15 mouse cellular contexts compared by ENCODE assay signal in the genomic region with DNA sequence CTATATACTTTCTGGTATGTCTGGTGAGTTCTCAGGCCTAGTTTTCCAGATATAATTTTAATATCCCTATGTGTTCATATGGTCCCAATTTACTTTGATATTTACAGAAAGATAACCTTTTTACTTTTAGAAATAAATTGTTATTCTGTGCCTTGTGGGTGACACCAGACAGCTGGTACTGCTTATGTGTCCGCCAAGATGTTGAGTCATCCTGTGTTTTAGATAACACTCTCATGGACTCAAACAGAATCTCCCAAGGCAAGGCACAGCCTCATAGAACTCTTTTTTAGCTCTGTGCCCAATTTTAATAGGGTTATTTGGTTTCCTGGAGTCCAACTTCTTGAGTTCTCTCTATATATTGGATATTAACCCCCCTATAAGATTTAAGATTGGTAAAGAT.
"Had no signal": no experiment of that assay in that cellular context is flagged by ENCODE, and none has a peak within 500 bp of the region (broad histone marks: within the 10 kb centered on the region; RNA-seq: fewer than 3 reads in every experiment).

No protein-coding gene starts in this region.

- H3K9me3 ChIP-seq: limb, embryonic 10.5 days; liver, embryonic 15.5 days; midbrain, embryonic 13.5 days; neural tube, embryonic 15.5 days had no signal

- H3K4me3 ChIP-seq: limb, embryonic 10.5 days; liver, embryonic 15.5 days; midbrain, embryonic 13.5 days; neural tube, embryonic 15.5 days had no signal

- ATAC-seq: lung, postnatal 0 days; midbrain, embryonic 13.5 days had no signal

- DNase-seq: kidney, adult 18-20 months; kidney, postnatal 10 days; kidney, postnatal 4 days; lung, adult 2 months; lung, postnatal 36 days; right cerebral cortex, postnatal 25 days; thymus, adult 18-20 months; thymus, postnatal 25 days had no signal

- H3K9ac ChIP-seq: liver, embryonic 15.5 days; midbrain, embryonic 13.5 days; neural tube, embryonic 15.5 days had no signal

- H3K4me1 ChIP-seq: limb, embryonic 10.5 days; liver, embryonic 15.5 days; midbrain, embryonic 13.5 days; neural tube, embryonic 15.5 days had no signal

- H3K27me3 ChIP-seq: liver, embryonic 15.5 days; midbrain, embryonic 13.5 days; neural tube, embryonic 15.5 days had no signal

- H3K27ac ChIP-seq: limb, embryonic 10.5 days; liver, embryonic 15.5 days; midbrain, embryonic 13.5 days; neural tube, embryonic 15.5 days; stomach, postnatal 0 days had no signal

- H3K4me2 ChIP-seq: liver, embryonic 11.5 days; liver, embryonic 15.5 days; midbrain, embryonic 13.5 days; neural tube, embryonic 15.5 days had no signal

- H3K36me3 ChIP-seq: limb, embryonic 10.5 days; liver, embryonic 15.5 days; midbrain, embryonic 13.5 days; neural tube, embryonic 15.5 days had no signal
